Mouse (Mus musculus): Measurements from ENCODE around the gene Olfr1246. TPM values are rescaled to one million over a fixed set of nuclear protein-coding genes. Genes with fewer than 3 reads are reported as not detected.

The Olfr1246 gene
- polyA plus RNA-seq (2015; fragmentation: Illumina TruSeq; extraction: RNeasy Lipid Tissue Mini Kit (QIAGEN cat#74804); ENCODE audit: low read depth, low replicate concordance), result not detected

DNA sequence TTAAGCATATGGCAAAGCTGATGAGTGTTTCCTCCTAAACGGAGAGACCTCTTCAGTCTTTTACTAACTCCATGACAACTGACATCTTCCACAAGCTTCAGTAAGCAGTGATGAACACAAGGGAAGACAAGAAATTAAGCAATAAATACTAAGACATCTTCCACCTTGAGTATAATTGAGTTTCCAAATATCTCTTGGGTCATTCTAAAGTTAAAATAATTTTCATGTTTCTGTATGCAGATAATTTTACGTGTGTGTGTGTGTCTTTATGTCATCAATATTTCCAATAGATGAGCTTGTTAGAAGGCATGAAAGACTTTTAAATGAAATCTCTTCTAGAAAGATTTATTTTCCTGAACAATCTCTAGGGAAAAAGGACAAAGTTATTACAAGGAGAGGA, at the start of gene Olfr1246:
Gene Olfr1246 (minus strand): TSS at position 101 of the 400 bp plus-strand sequence.

GRCm38 (mm10) chr2:89634883-89635282, 41.9 kb upstream of the Olfr1246 start, which contains the start of gene Olfr1249:
Gene Olfr1249, minus strand, starts transcription at chr2:89634983.

DNA sequence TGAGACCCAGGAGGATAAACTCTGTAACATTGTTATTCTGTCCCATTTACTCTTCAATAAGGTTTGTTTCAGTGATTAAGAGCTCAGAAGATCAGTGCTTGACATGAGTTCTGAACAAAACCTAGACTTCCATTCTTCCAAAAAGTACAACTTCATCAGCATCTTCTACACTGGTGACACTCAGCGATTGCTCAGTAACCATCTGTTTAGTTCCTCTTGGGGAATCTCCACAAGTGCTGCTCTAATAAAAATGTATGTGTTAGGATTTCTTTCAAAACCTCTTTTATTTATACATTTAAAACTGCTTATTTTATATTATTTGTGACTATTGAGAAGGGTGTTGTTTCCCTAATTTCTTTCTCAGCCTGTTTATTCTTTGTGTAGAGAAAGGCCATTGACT, 25.2 kb upstream of the Olfr1246 start, which contains the start of gene Olfr1248:
Gene Olfr1248 (minus strand): TSS at position 101 of the 400 bp plus-strand sequence.

DNA sequence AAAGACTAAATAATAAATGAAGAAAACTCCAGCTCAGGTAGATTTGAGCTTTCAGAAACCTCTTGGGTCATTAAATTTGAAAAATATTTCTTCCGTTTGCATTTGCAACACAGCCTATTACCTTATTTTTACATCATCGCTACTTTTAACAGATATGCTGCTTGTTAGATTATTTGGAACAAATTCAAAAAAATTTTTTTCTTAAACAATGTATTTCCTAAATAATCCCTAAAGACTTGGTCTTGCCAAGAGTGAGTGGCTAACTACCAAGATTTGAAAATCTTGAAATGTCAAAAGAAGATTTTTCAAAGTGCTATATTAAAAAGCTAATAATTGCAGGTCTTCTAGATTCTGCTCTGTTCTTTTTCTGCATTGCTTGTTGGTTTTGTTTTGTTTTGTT, 21.1 kb upstream of the Olfr1246 start, which contains the start of gene Olfr1247:
Gene Olfr1247 (minus strand): TSS at position 101 of the 400 bp plus-strand sequence.

DNA sequence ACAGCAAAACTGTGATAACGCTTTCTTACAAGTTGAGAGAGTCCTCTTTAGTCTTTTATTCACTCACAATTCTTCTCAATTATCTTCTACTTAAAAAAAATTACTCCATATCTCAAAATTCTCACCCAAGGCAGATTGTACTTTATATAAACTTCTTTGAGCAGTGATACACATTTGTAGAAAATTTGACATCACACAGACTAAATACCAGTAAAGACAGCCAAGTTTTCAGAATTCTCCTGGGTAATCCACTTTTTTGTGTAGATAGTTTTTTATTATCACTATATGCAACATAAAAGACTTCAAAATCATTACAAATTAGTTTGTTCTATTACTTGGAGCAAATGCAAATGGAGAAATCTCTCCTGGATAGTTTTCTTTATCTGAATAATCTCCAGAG, 14.6 kb downstream of the Olfr1246 start, which contains the start of gene Olfr1245:
Gene Olfr1245 (minus strand): TSS at position 101 of the 400 bp plus-strand sequence.

Other genes with a start within 250 kb of the Olfr1246 start
- gene Olfr1234, start 228.3 kb downstream of the Olfr1246 start, polyA plus RNA-seq (2015; fragmentation: Illumina TruSeq; extraction: RNeasy Lipid Tissue Mini Kit (QIAGEN cat#74804); ENCODE audit: low read depth, low replicate concordance), result not detected
- not detected for gene Olfr1238, start 183.5 kb downstream of the Olfr1246 start, polyA plus RNA-seq (2015; fragmentation: Illumina TruSeq; extraction: RNeasy Lipid Tissue Mini Kit (QIAGEN cat#74804); ENCODE audit: low read depth, low replicate concordance)
- not detected for gene Olfr1239, start 172.8 kb downstream of the Olfr1246 start, polyA plus RNA-seq (2015; fragmentation: Illumina TruSeq; extraction: RNeasy Lipid Tissue Mini Kit (QIAGEN cat#74804); ENCODE audit: low read depth, low replicate concordance)
- gene Olfr1240, start 150.2 kb downstream of the Olfr1246 start, polyA plus RNA-seq (2015; fragmentation: Illumina TruSeq; extraction: RNeasy Lipid Tissue Mini Kit (QIAGEN cat#74804); ENCODE audit: low read depth, low replicate concordance), result not detected
- not detected for gene Olfr1241, start 106.0 kb downstream of the Olfr1246 start, polyA plus RNA-seq (2015; fragmentation: Illumina TruSeq; extraction: RNeasy Lipid Tissue Mini Kit (QIAGEN cat#74804); ENCODE audit: low read depth, low replicate concordance)
- not detected for gene Olfr1242, start 94.8 kb downstream of the Olfr1246 start, polyA plus RNA-seq (2015; fragmentation: Illumina TruSeq; extraction: RNeasy Lipid Tissue Mini Kit (QIAGEN cat#74804); ENCODE audit: low read depth, low replicate concordance)
- not detected for gene Olfr1243, start 61.7 kb downstream of the Olfr1246 start, polyA plus RNA-seq (2015; fragmentation: Illumina TruSeq; extraction: RNeasy Lipid Tissue Mini Kit (QIAGEN cat#74804); ENCODE audit: low read depth, low replicate concordance)
- gene Olfr1245, start 14.7 kb downstream of the Olfr1246 start, polyA plus RNA-seq (2015; fragmentation: Illumina TruSeq; extraction: RNeasy Lipid Tissue Mini Kit (QIAGEN cat#74804); ENCODE audit: low read depth, low replicate concordance), result not detected
- not detected for gene Olfr1247, start 21.0 kb upstream of the Olfr1246 start, polyA plus RNA-seq (2015; fragmentation: Illumina TruSeq; extraction: RNeasy Lipid Tissue Mini Kit (QIAGEN cat#74804); ENCODE audit: low read depth, low replicate concordance)
- not detected for gene Olfr1248, start 25.1 kb upstream of the Olfr1246 start, polyA plus RNA-seq (2015; fragmentation: Illumina TruSeq; extraction: RNeasy Lipid Tissue Mini Kit (QIAGEN cat#74804); ENCODE audit: low read depth, low replicate concordance)
- gene Olfr1249, start 41.8 kb upstream of the Olfr1246 start, polyA plus RNA-seq (2015; fragmentation: Illumina TruSeq; extraction: RNeasy Lipid Tissue Mini Kit (QIAGEN cat#74804); ENCODE audit: low read depth, low replicate concordance), result not detected
- gene Olfr1250, start 68.3 kb upstream of the Olfr1246 start, polyA plus RNA-seq (2015; fragmentation: Illumina TruSeq; extraction: RNeasy Lipid Tissue Mini Kit (QIAGEN cat#74804); ENCODE audit: low read depth, low replicate concordance), result not detected
- not detected for gene Olfr1251, start 78.8 kb upstream of the Olfr1246 start, polyA plus RNA-seq (2015; fragmentation: Illumina TruSeq; extraction: RNeasy Lipid Tissue Mini Kit (QIAGEN cat#74804); ENCODE audit: low read depth, low replicate concordance)
- gene Olfr1252, start 131.9 kb upstream of the Olfr1246 start, polyA plus RNA-seq (2015; fragmentation: Illumina TruSeq; extraction: RNeasy Lipid Tissue Mini Kit (QIAGEN cat#74804); ENCODE audit: low read depth, low replicate concordance), result not detected
- not detected for gene Olfr1253, start 163.9 kb upstream of the Olfr1246 start, polyA plus RNA-seq (2015; fragmentation: Illumina TruSeq; extraction: RNeasy Lipid Tissue Mini Kit (QIAGEN cat#74804); ENCODE audit: low read depth, low replicate concordance)
- gene Olfr1254, start 200.5 kb upstream of the Olfr1246 start, polyA plus RNA-seq (2015; fragmentation: Illumina TruSeq; extraction: RNeasy Lipid Tissue Mini Kit (QIAGEN cat#74804); ENCODE audit: low read depth, low replicate concordance), result not detected
- gene Olfr1255, start 218.9 kb upstream of the Olfr1246 start, polyA plus RNA-seq (2015; fragmentation: Illumina TruSeq; extraction: RNeasy Lipid Tissue Mini Kit (QIAGEN cat#74804); ENCODE audit: low read depth, low replicate concordance), result not detected
- not detected for gene Olfr1256, start 248.4 kb upstream of the Olfr1246 start, polyA plus RNA-seq (2015; fragmentation: Illumina TruSeq; extraction: RNeasy Lipid Tissue Mini Kit (QIAGEN cat#74804); ENCODE audit: low read depth, low replicate concordance)